ENCODE assay signal across 8 mouse cellular contexts in the genomic region with DNA sequence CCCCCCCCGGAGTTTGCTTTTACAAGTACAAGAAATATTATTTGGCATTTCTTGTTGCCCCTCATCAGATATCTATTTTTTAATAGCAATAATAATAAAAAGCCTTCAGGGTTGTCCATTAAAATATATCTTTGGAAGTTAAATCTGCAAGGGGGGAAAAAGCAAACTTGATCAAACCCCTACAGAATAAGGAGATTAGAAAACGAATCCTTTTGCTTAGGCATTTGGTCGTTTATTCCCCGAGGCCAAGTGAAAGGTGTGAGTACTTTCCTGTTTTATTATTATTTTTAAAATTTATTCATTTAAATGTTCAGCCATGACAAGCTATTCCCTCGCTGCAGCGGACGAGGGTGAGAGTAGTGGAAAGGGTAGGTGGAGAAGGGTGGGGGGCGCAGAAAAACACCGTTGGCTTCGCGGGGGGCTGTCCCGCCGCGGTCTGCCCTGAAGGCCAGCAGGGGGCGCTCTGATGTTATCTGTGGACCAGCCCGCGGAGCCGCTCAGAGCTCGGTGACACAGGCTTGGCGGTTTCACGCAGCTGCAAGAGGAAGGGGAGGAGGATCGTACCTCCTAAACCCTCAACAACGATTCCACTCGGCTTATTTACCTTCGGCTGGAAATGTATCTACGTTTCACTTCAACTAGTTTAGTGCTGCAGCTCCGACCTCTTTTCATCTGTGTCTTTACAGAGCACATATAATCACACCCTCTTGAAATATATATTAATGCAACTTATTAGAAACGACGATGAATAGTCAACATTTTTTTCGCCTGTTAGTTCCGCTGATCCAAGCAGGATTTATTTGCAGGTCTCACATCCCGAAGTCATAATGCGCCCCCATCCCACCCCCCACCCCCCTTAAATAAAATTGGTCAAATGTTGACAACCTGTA.
DNase-seq lines count a peak whose midpoint lies in the region; ATAC-seq lines count a peak whose summit lies in the region.

No protein-coding gene starts in this region.

- no peaks in the 10 kb centered on the region for H3K9me3 ChIP-seq in midbrain, embryonic 10.5 days (replicated peaks)

- H3K4me1 ChIP-seq in midbrain, embryonic 10.5 days, result peaks cover 72% of the 10 kb centered on the region

- under 1% methylated on average over 33 of the region's 33 CpGs for WGBS in midbrain, embryonic 10.5 days

- ATAC-seq in erythroblast, adult 5-6 weeks (replicated peaks; ENCODE audit: low FRiP score, poor library complexity, severe bottlenecking), result no peak

- peak overlapping the region; percentile 48 for H3K4me3 ChIP-seq in midbrain, embryonic 10.5 days

- peak; percentile 87 for DNase-seq in adrenal gland, adult 8-10 months
- DNase-seq in embryo, embryonic 11 days, result peak; percentile 96
- peak; percentile 98 for DNase-seq in heart, adult 11 months
- DNase-seq in kidney, adult 11 months, result peak; percentile 68
- peak; percentile 84 to 85 for DNase-seq in left cerebral cortex, postnatal 36 days (ENCODE audit: low spot score in 2 of 2)
- peak; percentile 87 for DNase-seq in midbrain, embryonic 10.5 days (ENCODE audit: low spot score)
- DNase-seq in right cerebral cortex, postnatal 4 days, result peak; percentile 97

- H3K36me3 ChIP-seq in midbrain, embryonic 10.5 days, result no peaks in the 10 kb centered on the region

- intact Hi-C loops in left cerebral cortex, postnatal 36 days (cut with DNase I), result loop anchor here (2.0 to 10.0 kb wide), 7 partner anchors 209 to 1231 kb away; a partner anchor contains a TSS

- peaks cover 92% of the 10 kb centered on the region for H3K27me3 ChIP-seq in midbrain, embryonic 10.5 days (ENCODE audit: low read depth, poor library complexity, severe bottlenecking)

- H3K27ac ChIP-seq in midbrain, embryonic 10.5 days (replicated peaks), result no peak overlapping the region
